Mouse (Mus musculus) intestine, embryonic 14.5 days (tissue): ENCODE results near the gene D5Ertd579e. TPM values are rescaled to one million over a fixed set of nuclear protein-coding genes. Genes with fewer than 3 reads are reported as not detected.
A peak's percentile ranks its signal among the peaks of the same experiment; 100 is the strongest.

ENCODE experiments used
- ATAC-seq: fragments of 200-750 bp; cut with Nextera tagmentation; replicated peaks from 2 replicates; pipeline ENCODE4 v1.8.0; 2017; ENCODE audit warnings: low read depth, moderate number of reproducible peaks, moderate TSS enrichment, moderate library complexity; ENCODE audit not compliant: low FRiP score, low TSS enrichment
- DNase-seq: peaks from one replicate; pipeline ENCODE4 v3.0.0-alpha.2; 2018; ENCODE audit warnings: low spot score
- H3K27ac ChIP-seq: fragments of 300-500 bp; sonication (generic); 2 replicates; pipeline ENCODE4 v1.5.1; 2014; ENCODE audit warnings: low read depth, mild to moderate bottlenecking, control low read depth
- H3K27me3 ChIP-seq: fragments of 300-500 bp; sonication (generic); replicated peaks from 2 replicates; pipeline ENCODE4 v1.6.1; 2014; ENCODE audit warnings: low read length, control low read depth; ENCODE audit not compliant: control insufficient read depth, insufficient read depth
- H3K36me3 ChIP-seq: fragments of 300-500 bp; sonication (generic); 2 replicates; pipeline ENCODE4 v1.6.1; 2014; ENCODE audit warnings: low read length, control low read depth; ENCODE audit not compliant: control insufficient read depth, insufficient read depth
- H3K4me1 ChIP-seq: fragments of 300-500 bp; sonication (generic); replicated peaks from 2 replicates; pipeline ENCODE4 v1.6.1; 2014; ENCODE audit warnings: low read length, control low read depth, mixed read lengths; ENCODE audit not compliant: control insufficient read depth, insufficient read depth
- H3K4me2 ChIP-seq: fragments of 300-500 bp; sonication (generic); 2 replicates; pipeline ENCODE4 v1.6.1; 2014; ENCODE audit warnings: low read length
- H3K4me3 ChIP-seq: fragments of 300-500 bp; sonication (generic); 2 replicates; pipeline ENCODE4 v1.5.1; 2014; ENCODE audit warnings: low read depth, low read length, control low read depth, mixed read lengths
- H3K9ac ChIP-seq: fragments of 300-500 bp; sonication (generic); 2 replicates; pipeline ENCODE4 v1.6.1; 2014; ENCODE audit warnings: mild to moderate bottlenecking, low read length
- H3K9me3 ChIP-seq: fragments of 300-500 bp; sonication (generic); 2 replicates; pipeline ENCODE4 v1.6.1; 2016; ENCODE audit warnings: low read length, control low read depth; ENCODE audit not compliant: control insufficient read depth
- WGBS: fragments of 180-500 bp; shearing (Covaris S2); extraction: QIAGEN DNeasy Blood & Tissue Kit; methylation state at CpG from one replicate; pipeline ENCODE4 v1.1.7; 2014; 5-methylcytosine and 5-hydroxymethylcytosine counted together
- polyA plus RNA-seq: library from polyadenylated mRNA; unstranded; fragments of >200 nt; fragmentation: Nextera tagmentation; extraction: Ambion mirVana; gene quantifications from 2 replicates; pipeline ENCODE4 v1.2.1, GENCODE M21; 2014

D5Ertd579e gene
- polyA plus RNA-seq, 1 experiment from 2014 or later, result 25.8 TPM

DNA sequence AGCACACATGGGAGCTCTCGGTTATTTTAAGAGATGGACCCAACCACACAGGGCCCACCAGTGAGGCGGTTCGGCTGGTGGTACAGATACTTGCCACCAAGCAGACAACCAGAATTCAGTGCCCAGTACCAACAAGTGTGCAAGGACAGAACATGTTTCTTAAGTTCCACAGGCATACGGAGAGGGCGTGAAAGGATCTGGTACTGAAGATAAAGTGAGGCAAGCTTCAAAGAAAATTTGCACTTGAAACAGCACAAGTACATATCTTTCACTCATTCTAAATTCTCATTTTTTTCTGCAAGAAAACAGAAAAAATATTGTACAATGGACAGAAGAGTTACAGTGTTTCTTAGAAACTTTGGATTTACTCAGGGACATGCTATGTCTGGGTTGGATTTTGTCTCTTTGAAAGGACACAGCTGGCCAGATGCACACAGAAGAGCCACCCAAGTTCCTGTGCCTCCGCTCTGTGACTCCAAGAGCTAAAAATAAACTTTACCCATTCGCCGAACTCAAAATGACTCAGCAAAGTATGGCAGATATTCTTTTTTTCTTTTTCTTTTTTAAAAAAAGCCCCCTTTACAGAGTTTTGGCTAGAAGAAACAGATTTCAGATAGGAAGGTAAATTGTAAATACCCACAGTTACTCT, 75.3 kb downstream of the D5Ertd579e start:
- H3K4me2 ChIP-seq, result no peak overlapping the region
- no peaks in the 10 kb centered on the region for H3K9me3 ChIP-seq
- WGBS, result 59% methylated on average over 8 of the region's 8 CpGs
- H3K27me3 ChIP-seq, result no peaks in the 10 kb centered on the region
- no peak overlapping the region for H3K9ac ChIP-seq
- H3K36me3 ChIP-seq, result peaks cover 35% of the 10 kb centered on the region
- H3K4me1 ChIP-seq, result peaks cover 24% of the 10 kb centered on the region; the same call in 1 of the 2 replicates
- ATAC-seq (no peak), DNase-seq (no peak)
- no peak overlapping the region for H3K4me3 ChIP-seq
- H3K27ac ChIP-seq, result 0 out of 2 replicates have a peak overlapping the region, but pooled peaks have one; percentile 61

GRCm38 (mm10) chr5:36618890-36619289, 76.9 kb downstream of the D5Ertd579e start:
- Histone ChIP-seq H3K4me3 (no peak overlapping the region), H3K36me3 (peaks cover 52% of the 10 kb centered on the region), H3K27ac (no peak overlapping the region), H3K4me1 (peaks cover 18% of the 10 kb centered on the region; the same call in 1 of the 2 replicates), H3K4me2 (no peak overlapping the region), H3K9ac (no peak overlapping the region), H3K9me3 (no peaks in the 10 kb centered on the region), H3K27me3 (no peaks in the 10 kb centered on the region)
- WGBS, result 73% methylated on average over 5 of the region's 5 CpGs
- ATAC-seq (no peak), DNase-seq (no peak)

DNA sequence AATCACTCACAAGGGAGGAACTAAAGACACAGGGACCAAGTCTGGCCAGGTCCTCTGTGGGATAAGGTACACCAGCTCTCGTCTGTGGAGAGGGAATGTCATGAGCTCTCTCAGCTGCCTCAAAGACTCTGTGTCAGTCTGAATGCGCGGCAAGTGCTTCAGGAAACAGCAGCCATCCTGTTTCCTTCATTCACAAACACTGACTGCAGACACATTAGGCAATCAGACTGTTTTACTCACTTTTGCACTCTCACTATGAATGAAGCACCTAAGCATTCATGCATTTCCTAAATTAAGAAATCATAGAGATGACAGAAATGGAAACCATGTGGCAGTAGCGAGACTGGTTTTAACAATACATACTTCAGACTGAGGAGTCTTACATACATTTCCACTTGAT, 77.5 kb downstream of the D5Ertd579e start:
- WGBS, result 48% methylated on average over 4 of the region's 4 CpGs
- no peak for DNase-seq
- H3K4me1 ChIP-seq, result peaks cover 18% of the 10 kb centered on the region; the same call in 1 of the 2 replicates
- H3K4me2 ChIP-seq, result no peak overlapping the region
- ATAC-seq, result no peak
- H3K27me3 ChIP-seq, result no peaks in the 10 kb centered on the region
- H3K4me3 ChIP-seq, result no peak overlapping the region
- no peak overlapping the region for H3K27ac ChIP-seq
- peaks cover 57% of the 10 kb centered on the region for H3K36me3 ChIP-seq
- H3K9ac ChIP-seq, result no peak overlapping the region
- no peaks in the 10 kb centered on the region for H3K9me3 ChIP-seq

DNA sequence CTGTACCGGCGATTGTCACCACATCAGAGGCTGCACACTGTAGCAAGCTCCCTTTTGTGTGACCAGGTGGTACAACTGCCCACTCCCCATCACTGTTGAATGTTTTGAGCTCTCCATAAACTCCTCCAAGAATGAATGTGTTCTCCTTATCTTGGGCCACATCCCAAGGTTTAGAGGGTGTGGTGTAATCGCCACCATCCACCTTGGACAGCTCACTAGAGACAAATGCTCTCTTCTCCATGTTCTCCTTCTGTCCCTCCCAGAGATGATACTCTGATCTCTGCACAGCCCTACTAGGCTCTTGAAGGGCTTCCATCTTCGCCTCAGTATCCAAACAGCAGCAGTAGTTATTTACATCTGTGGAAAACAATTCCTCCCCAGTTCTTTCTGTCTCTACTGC, 81.7 kb downstream of the D5Ertd579e start:
- ATAC-seq (no peak), DNase-seq (no peak)
- Histone ChIP-seq H3K4me2 (no peak overlapping the region), H3K36me3 (peaks cover 72% of the 10 kb centered on the region), H3K9me3 (no peaks in the 10 kb centered on the region), H3K9ac (no peak overlapping the region), H3K27me3 (no peaks in the 10 kb centered on the region), H3K4me3 (no peak overlapping the region), H3K27ac (no peak overlapping the region), H3K4me1 (0 out of 2 replicates have a peak, but pooled peaks cover 3% of the 10 kb centered on the region)
- 86% methylated on average over 4 of the region's 4 CpGs for WGBS

GRCm38 (mm10) chr5:36608939-36609499, 86.8 kb downstream of the D5Ertd579e start:
- H3K4me3 ChIP-seq, result no peak overlapping the region
- H3K9me3 ChIP-seq, result no peaks in the 10 kb centered on the region
- no peak overlapping the region for H3K4me2 ChIP-seq
- H3K9ac ChIP-seq, result no peak overlapping the region
- H3K27ac ChIP-seq, result no peak overlapping the region
- DNase-seq (no peak), ATAC-seq (peak; percentile 68; the same call in 1 of the 2 replicates)
- H3K4me1 ChIP-seq, result no peaks in the 10 kb centered on the region
- no peaks in the 10 kb centered on the region for H3K27me3 ChIP-seq
- H3K36me3 ChIP-seq, result peaks cover 63% of the 10 kb centered on the region
- WGBS, result 80% methylated on average over 2 of the region's 2 CpGs

DNA sequence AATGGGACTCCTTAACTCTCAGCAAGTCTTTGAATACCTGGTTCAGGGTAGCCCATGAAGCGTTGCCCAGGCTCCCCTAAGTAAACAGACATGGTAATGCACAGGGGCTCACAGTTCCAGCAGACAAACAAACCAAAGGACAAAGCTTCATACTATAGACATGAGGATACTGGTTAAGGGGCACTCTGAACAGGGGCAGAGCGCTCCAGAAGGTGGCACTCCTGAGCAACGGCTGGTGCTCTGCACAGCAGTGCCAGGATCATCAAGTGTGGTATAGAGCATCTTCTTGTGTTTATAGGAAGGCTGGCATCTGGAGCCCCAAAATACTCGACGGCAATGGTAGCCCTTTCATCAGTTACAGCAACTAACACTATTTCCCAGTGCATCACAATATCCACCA, 92.8 kb downstream of the D5Ertd579e start:
- Histone ChIP-seq H3K9me3 (no peaks in the 10 kb centered on the region), H3K9ac (no peak overlapping the region), H3K27ac (no peak overlapping the region), H3K4me1 (no peaks in the 10 kb centered on the region), H3K4me2 (no peak overlapping the region), H3K27me3 (no peaks in the 10 kb centered on the region), H3K4me3 (no peak overlapping the region), H3K36me3 (peaks cover 88% of the 10 kb centered on the region)
- 79% methylated on average over 5 of the region's 5 CpGs for WGBS
- DNase-seq, result no peak
- no peak for ATAC-seq

DNA sequence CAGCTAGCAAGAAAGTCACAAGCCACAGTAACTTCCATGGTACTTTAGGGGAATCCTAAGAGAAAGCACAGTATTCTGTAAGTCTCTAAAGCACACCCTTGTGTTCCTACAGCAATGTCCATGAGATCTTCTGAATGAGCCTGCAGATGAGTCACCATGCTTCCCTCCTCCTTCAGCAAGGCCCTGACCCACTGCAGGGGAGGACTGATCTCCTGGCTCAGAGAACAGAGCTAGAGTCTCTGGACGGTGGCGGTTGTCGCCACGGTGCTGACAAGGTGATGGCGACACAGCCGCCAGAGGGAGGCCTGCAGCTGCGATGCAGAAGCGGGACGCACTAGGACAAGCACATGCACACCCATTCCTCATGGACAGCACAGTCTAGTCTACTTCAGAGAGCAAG, 93.8 kb downstream of the D5Ertd579e start:
- Histone ChIP-seq H3K4me1 (no peaks in the 10 kb centered on the region), H3K4me3 (no peak overlapping the region), H3K27me3 (no peaks in the 10 kb centered on the region), H3K27ac (no peak overlapping the region), H3K9me3 (no peaks in the 10 kb centered on the region), H3K4me2 (no peak overlapping the region), H3K9ac (no peak overlapping the region), H3K36me3 (peaks cover 78% of the 10 kb centered on the region)
- no peak for ATAC-seq
- no peak for DNase-seq
- 88% methylated on average over 9 of the region's 9 CpGs for WGBS

DNA sequence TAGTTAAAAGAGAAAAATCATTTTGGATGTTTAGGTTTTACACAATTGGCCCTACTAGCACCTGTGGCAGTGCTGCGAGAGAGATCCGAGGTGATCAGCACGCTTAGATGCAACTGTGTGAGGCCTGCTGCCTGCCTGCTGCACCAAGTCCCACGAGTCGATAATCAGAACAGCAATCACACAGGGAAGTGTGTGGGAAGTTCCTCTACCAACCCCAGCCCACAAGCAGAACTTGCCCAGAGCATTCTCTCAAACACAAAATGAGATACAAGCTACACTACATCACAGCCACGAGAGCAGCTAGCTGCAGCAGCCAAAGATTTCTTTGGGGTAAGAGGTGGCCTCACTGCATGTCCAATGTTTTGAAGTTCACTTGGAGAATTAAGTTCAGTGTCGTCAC, 94.3 kb downstream of the D5Ertd579e start:
- 84% methylated on average over 7 of the region's 7 CpGs for WGBS
- no peaks in the 10 kb centered on the region for H3K27me3 ChIP-seq
- no peaks in the 10 kb centered on the region for H3K4me1 ChIP-seq
- H3K9me3 ChIP-seq, result no peaks in the 10 kb centered on the region
- no peak overlapping the region for H3K9ac ChIP-seq
- H3K4me2 ChIP-seq, result no peak overlapping the region
- H3K27ac ChIP-seq, result no peak overlapping the region
- H3K36me3 ChIP-seq, result peaks cover 73% of the 10 kb centered on the region
- no peak overlapping the region for H3K4me3 ChIP-seq
- DNase-seq (no peak), ATAC-seq (no peak)

DNA sequence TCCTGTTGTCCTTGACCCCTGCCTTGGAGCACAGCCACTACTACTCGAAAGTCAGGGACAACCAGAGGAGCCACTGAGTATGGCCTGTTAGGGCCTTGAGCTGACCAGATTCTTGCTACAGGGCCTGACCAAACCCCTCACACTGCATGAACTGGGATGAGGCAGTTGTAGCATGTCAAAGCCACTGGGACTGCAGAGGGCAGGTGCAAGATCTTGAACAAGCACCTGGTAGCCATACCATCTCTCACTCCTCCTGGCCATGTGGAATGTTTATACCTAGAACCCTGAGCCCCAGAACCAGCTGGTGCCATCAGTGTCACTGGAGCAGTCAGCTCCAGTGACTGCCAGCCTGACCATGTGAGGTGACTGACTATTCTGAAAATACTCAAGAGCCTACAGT, 96.9 kb downstream of the D5Ertd579e start:
- H3K36me3 ChIP-seq, result peaks cover 50% of the 10 kb centered on the region
- no peaks in the 10 kb centered on the region for H3K4me1 ChIP-seq
- no peak overlapping the region for H3K27ac ChIP-seq
- WGBS, result 96% methylated on average over 1 of the region's 1 CpGs
- DNase-seq (no peak), ATAC-seq (0 out of 2 replicates have a peak, but pooled peaks have one; percentile 20)
- no peak overlapping the region for H3K4me2 ChIP-seq
- H3K4me3 ChIP-seq, result no peak overlapping the region
- no peaks in the 10 kb centered on the region for H3K27me3 ChIP-seq
- H3K9ac ChIP-seq, result no peak overlapping the region
- H3K9me3 ChIP-seq, result no peaks in the 10 kb centered on the region
